Mouse (Mus musculus) erythroblast, embryonic 14.5 days (primary cell): Measurements from ENCODE around the gene Nsun3.

ENCODE experiments used
- GATA1 ChIP-seq: IDR thresholded peaks from 2 replicates; pipeline ENCODE4 v1.6.1; 2012; ENCODE audit warnings: low read length, inconsistent platforms, mixed read lengths
- TAL1 ChIP-seq: IDR thresholded peaks from 3 replicates; pipeline ENCODE4 v1.6.1; 2012; ENCODE audit warnings: low read length, inconsistent platforms, mixed read lengths

- TF ChIP-seq GATA1 (no peak), TAL1 (no peak)
Measured at GRCm38 (mm10) chr16:62745875-62746274, 40.7 kb downstream of the Nsun3 start.
